Mouse (Mus musculus) liver, embryonic 16.5 days (tissue): ENCODE measurements around the gene Smco4. TPM values are rescaled to one million over a fixed set of nuclear protein-coding genes. Genes with fewer than 3 reads are reported as not detected.

Source experiments
- ATAC-seq: fragments of 200-750 bp; cut with Nextera tagmentation; 2 replicates; pipeline ENCODE4 v1.8.0; 2017; ENCODE audit warnings: low read depth, mild to moderate bottlenecking, moderate number of reproducible peaks, moderate library complexity
- H3K27ac ChIP-seq: fragments of 300-500 bp; sonication (generic); 2 replicates; pipeline ENCODE4 v1.5.1; 2014; ENCODE audit warnings: mild to moderate bottlenecking, low read length
- H3K27me3 ChIP-seq: fragments of 300-500 bp; sonication (generic); 2 replicates; pipeline ENCODE4 v1.6.1; 2014; ENCODE audit warnings: low read depth, low read length, mixed read lengths; ENCODE audit not compliant: control insufficient read depth, insufficient read depth
- H3K36me3 ChIP-seq: fragments of 300-500 bp; sonication (generic); 2 replicates; pipeline ENCODE4 v1.6.1; 2014; ENCODE audit warnings: mild to moderate bottlenecking; ENCODE audit not compliant: control insufficient read depth, insufficient read depth
- H3K4me1 ChIP-seq: fragments of 300-500 bp; sonication (generic); 2 replicates; pipeline ENCODE4 v1.6.1; 2014; ENCODE audit warnings: low read depth, low read length, mixed read lengths; ENCODE audit not compliant: control insufficient read depth
- H3K4me2 ChIP-seq: fragments of 300-500 bp; sonication (generic); 2 replicates; pipeline ENCODE4 v1.6.1; 2014; ENCODE audit warnings: low read depth, low read length, mixed read lengths
- H3K4me3 ChIP-seq: fragments of 300-500 bp; sonication (generic); 2 replicates; pipeline ENCODE4 v1.5.1; 2014; ENCODE audit warnings: low read depth, mild to moderate bottlenecking, low read length
- H3K9ac ChIP-seq: fragments of 300-500 bp; sonication (generic); 2 replicates; pipeline ENCODE4 v1.6.1; 2014; ENCODE audit warnings: low read depth, low read length
- H3K9me3 ChIP-seq: fragments of 300-500 bp; sonication (generic); replicated peaks from 2 replicates; pipeline ENCODE4 v1.6.1; 2016; ENCODE audit warnings: low read length; ENCODE audit not compliant: control insufficient read depth
- WGBS: fragments of 180-500 bp; shearing (Covaris S2); extraction: QIAGEN DNeasy Blood & Tissue Kit; methylation state at CpG from one replicate; pipeline ENCODE4 v1.1.7; 2014; ENCODE audit not compliant: insufficient replicate concordance; 5-methylcytosine and 5-hydroxymethylcytosine counted together
- polyA plus RNA-seq: library from polyadenylated mRNA; unstranded; fragments of >200 nt; fragmentation: Nextera tagmentation; extraction: Ambion mirVana; gene quantifications from 2 replicates; pipeline ENCODE4 v1.2.1, GENCODE M21; 2015

Gene Smco4
- 0.83 and 1.2 TPM in 2 replicates for polyA plus RNA-seq

DNA sequence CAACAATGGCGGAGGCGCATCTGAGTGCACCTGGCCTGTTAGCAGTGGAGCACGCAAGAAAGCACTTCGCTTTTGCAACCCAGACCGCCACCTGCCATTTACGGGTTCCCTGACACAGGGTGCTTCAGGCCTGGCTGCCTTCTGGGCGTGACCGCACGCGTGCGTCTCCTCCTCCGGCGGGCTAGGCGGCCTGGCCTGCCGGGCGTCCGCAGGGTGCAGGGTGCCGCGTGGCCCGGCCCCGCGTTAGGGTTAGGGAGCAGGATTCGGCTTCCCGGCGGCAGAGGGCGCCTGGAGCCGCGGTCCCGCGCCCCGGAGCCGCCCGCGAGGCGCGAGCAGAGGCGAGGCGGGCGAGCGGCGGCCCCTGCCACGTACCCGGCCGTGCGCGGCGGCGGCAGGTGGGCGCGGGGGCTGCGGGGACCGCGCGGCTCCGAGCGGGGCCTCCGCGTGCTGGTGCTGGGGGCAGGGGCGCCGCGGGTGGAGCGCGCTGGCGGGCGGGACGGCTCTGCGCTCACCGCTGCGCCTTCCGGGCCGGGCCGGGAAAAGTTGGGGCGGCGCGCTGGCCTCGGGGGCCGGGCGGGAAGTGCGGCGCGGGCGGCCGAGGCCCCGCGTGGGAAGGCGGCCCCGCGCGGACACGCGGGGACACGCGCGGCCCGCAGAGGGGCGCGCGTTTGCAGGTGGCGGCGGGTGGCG is at the start of gene Smco4:
Gene Smco4 (plus strand): TSS at position 198 of the 690 bp plus-strand sequence.
- Histone ChIP-seq H3K27me3 (no peaks in the 10 kb centered on the region; the same call in 1 of the 2 replicates), H3K9me3 (no peaks in the 10 kb centered on the region), H3K27ac (peak within 1 kb of the TSS; percentile 41), H3K4me2 (peak within 1 kb of the TSS; percentile 77), H3K4me1 (peaks cover 14% of the 10 kb centered on the region), H3K9ac (peak within 1 kb of the TSS; percentile 76), H3K4me3 (peak within 1 kb of the TSS; percentile 69), H3K36me3 (no peaks in the 10 kb centered on the region)
- ATAC-seq, result peak; percentile 86
- 1% methylated on average over 79 of the region's 101 CpGs for whole genome bisulfite sequencing

DNA sequence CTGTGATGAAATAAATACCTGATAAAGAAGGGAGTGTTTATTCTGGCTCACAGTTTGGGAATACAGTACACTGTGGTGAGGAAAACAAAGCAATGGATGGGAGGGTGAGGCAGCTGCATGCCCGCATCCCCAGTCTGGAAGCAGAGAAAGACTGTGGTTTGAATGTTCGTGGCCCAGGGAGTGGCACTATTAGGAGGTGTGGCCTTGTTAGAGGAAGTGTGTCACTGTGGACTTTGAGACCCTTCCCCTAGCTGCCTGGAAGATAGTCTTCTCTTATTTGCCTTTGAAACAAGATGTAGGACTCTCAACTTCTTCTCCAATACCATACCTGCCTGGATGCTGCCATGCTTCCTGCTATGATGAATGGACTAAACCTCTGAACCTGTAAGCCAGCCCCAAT is 45.8 kb upstream of the Smco4 start:
- 46% methylated on average over 2 of the region's 2 CpGs for WGBS
- Histone ChIP-seq H3K27me3 (no peaks in the 10 kb centered on the region), H3K36me3 (no peaks in the 10 kb centered on the region), H3K9ac (no peak overlapping the region), H3K27ac (no peak overlapping the region), H3K4me1 (no peaks in the 10 kb centered on the region), H3K4me3 (no peak overlapping the region), H3K4me2 (no peak overlapping the region), H3K9me3 (no peaks in the 10 kb centered on the region)
- no peak for ATAC-seq

DNA sequence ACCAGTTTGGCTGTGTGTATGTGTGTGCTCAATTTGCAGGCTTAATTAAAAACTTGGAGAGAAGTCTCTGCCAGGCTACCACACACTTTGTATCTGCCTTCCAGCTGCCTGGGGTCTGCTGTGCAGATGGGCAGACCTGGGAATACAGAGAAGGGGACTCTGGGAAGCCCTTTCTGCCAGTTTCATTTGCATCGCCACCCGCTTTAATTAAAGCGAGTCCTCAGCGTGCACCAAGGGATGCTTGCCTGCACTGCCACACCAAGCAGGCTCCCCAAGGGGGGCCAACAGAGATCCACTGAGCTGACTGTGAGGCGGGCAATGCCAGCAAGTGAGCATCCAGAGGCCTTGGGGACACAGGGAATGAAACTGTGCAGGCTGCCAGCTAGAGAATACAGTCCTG is 42.3 kb upstream of the Smco4 start:
- Histone ChIP-seq H3K9me3 (no peaks in the 10 kb centered on the region), H3K4me3 (no peak overlapping the region), H3K9ac (no peak overlapping the region), H3K4me1 (no peaks in the 10 kb centered on the region), H3K4me2 (no peak overlapping the region), H3K27ac (no peak overlapping the region), H3K27me3 (no peaks in the 10 kb centered on the region), H3K36me3 (no peaks in the 10 kb centered on the region)
- no peak for ATAC-seq
- 59% methylated on average over 5 of the region's 5 CpGs for WGBS

DNA sequence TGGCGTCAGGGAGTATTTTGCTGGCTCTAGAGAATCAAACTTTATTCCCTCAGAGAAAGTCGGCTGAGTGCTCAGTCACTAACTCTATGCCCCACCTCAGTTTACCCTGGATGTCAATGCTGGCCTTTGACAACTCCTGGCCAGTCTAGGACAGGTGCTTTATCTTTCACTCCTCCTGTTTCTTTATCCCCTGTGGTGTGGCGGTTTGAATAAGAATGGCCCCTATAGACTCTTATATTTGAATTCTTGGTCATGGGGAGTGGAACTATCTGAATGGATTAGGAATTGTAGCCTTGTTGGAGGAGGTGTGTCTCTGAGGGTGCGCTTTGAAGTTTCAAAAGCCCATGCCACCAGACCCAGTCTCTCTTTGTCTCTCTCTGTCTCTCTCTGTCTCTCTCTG is 21.0 kb upstream of the Smco4 start:
- no peaks in the 10 kb centered on the region for H3K27me3 ChIP-seq
- no peak for ATAC-seq
- H3K9ac ChIP-seq, result no peak overlapping the region
- no peak overlapping the region for H3K27ac ChIP-seq
- no peaks in the 10 kb centered on the region for H3K4me1 ChIP-seq
- H3K4me2 ChIP-seq, result no peak overlapping the region
- H3K4me3 ChIP-seq, result no peak overlapping the region
- no peaks in the 10 kb centered on the region for H3K9me3 ChIP-seq
- 58% methylated on average over 4 of the region's 4 CpGs for WGBS
- H3K36me3 ChIP-seq, result no peaks in the 10 kb centered on the region

DNA sequence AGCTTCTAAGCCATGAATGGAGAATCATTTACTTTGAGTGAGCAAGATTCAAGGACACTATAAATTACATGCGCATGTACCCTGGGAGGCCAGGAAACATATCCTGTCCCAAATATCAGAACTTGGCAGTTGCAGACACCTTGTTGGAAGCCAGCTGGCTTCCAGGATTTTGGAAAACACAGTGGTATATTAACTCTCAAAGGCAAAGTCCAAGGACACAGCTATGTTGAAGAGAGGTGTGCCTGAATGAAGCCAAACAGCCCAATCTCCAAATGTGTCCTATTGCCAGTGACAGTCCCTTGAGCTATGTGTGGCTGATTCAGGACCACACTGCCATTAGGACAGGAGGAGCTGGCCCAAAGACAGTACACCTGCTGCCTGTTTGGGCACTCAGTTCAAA is 20.0 kb upstream of the Smco4 start:
- ATAC-seq, result peak; percentile 50; the same call in 1 of the 2 replicates
- H3K27me3 ChIP-seq, result no peaks in the 10 kb centered on the region
- H3K9me3 ChIP-seq, result no peaks in the 10 kb centered on the region
- WGBS, result 75% methylated on average over 1 of the region's 1 CpGs
- no peak overlapping the region for H3K4me2 ChIP-seq
- H3K27ac ChIP-seq, result no peak overlapping the region
- H3K4me1 ChIP-seq, result no peaks in the 10 kb centered on the region
- H3K4me3 ChIP-seq, result no peak overlapping the region
- H3K9ac ChIP-seq, result no peak overlapping the region
- H3K36me3 ChIP-seq, result no peaks in the 10 kb centered on the region

DNA sequence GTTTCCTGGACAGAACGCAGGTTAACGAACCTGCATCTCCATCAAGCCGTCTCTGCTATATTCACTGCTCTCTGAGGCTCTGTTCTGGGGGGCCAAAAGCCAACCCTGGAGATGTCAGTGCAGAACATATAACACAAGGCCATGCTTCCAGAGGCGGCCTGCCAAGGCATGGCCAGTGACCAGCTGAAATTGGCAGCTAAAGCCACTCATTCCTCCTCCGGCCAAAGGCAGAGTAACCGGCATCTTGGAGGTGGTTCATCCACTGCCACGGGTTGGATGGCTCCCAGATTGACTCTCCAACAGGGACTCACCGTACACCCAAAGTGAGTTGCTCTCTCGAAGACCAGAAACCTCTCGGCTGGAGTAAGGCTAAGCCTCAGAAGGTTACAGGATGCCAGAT is 15.7 kb upstream of the Smco4 start:
- 67% methylated on average over 10 of the region's 10 CpGs for WGBS
- Histone ChIP-seq H3K9ac (no peak overlapping the region), H3K9me3 (no peaks in the 10 kb centered on the region), H3K27me3 (no peaks in the 10 kb centered on the region), H3K4me2 (no peak overlapping the region), H3K4me1 (no peaks in the 10 kb centered on the region), H3K4me3 (no peak overlapping the region), H3K27ac (no peak overlapping the region), H3K36me3 (no peaks in the 10 kb centered on the region)
- no peak for ATAC-seq

DNA sequence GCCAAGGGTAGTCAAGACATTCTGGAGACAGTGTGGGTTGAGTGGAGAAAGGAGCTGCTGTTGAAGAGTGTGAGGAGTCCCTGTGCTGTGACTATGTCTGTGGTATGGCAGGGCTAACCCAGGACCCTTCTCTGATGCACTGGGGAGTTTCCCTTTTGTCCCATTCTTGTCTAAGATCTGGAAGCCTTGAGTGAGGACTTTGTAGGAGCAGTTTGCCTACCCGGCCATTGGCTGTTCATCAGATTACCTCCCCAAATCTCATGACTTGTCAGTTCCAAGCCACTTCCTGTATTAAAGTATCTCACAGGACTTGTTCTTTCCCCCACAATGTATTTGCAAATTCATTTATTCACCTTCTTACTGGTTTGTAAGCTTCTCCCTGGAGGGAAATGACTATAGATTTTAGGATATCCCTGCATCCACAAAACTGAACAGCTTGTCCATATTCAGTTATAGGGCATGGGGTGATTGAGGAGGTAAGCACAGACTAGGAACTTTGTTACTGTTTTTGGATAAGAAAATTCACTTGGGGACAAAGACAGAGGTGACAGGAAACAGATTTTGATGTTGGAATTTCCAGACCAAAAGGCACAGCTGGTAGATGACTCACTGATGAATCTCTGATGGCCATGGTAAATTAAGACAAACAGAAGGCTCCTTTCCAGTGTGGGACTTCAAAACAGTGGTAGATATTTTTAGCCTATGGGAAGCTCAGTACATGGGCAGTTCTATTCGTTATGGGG is 5.4 kb upstream of the Smco4 start:
- H3K4me1 ChIP-seq, result no peaks in the 10 kb centered on the region; the same call in 1 of the 2 replicates
- no peak for ATAC-seq
- H3K4me2 ChIP-seq, result no peak overlapping the region
- no peaks in the 10 kb centered on the region for H3K36me3 ChIP-seq
- no peaks in the 10 kb centered on the region for H3K9me3 ChIP-seq
- no peak overlapping the region for H3K9ac ChIP-seq
- no peak overlapping the region for H3K4me3 ChIP-seq
- no peaks in the 10 kb centered on the region; the same call in 1 of the 2 replicates for H3K27me3 ChIP-seq
- WGBS, result 20% methylated on average over 2 of the region's 2 CpGs
- no peak overlapping the region for H3K27ac ChIP-seq

DNA sequence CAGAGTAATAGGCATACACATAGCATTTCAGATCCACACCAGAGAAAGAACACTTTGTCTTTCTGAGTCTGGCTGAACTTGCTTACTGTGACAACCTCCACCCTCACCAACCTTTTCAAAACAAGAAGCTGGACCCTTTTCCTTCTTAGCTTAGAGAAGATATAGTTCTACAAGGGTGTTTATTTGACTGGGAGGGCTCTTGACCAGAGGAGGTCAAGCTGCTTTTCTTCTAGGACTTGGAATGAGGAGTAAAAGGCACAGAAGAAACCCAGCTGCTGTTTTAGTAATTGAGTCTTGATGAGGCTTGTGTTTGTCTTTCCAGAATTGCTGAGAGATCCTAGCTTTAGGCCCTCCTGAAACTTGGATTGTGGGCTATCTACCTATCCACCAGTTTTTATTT is 3.9 kb upstream of the Smco4 start:
- H3K36me3 ChIP-seq, result no peaks in the 10 kb centered on the region
- no peaks in the 10 kb centered on the region for H3K9me3 ChIP-seq
- no peak overlapping the region for H3K9ac ChIP-seq
- peaks cover 5% of the 10 kb centered on the region for H3K4me1 ChIP-seq
- H3K27ac ChIP-seq, result no peak overlapping the region
- no peak for ATAC-seq
- H3K4me3 ChIP-seq, result no peak overlapping the region
- H3K4me2 ChIP-seq, result no peak overlapping the region
- H3K27me3 ChIP-seq, result no peaks in the 10 kb centered on the region; the same call in 1 of the 2 replicates
